Mouse (Mus musculus) lung, adult 18-20 months (tissue): ENCODE measurements around the gene Bmp7.

Source experiments
- DNase-seq, 2 experiments: peaks; one replicate each; pipeline ENCODE4 v3.0.0; 2022; ENCODE audit warnings: mixed read lengths in 2 of 2

Bmp7 gene

GRCm38 (mm10) chr2:172906146-172906545 is 34.0 kb downstream of the Bmp7 start:
- peak; percentile 13 to 18 for DNase-seq

- no peak for DNase-seq
Measured at GRCm38 (mm10) chr2:172905057-172905456, 35.1 kb downstream of the Bmp7 start.

GRCm38 (mm10) chr2:172904614-172905013 is 35.5 kb downstream of the Bmp7 start:
- no peak for DNase-seq

GRCm38 (mm10) chr2:172903523-172903922 is 36.6 kb downstream of the Bmp7 start:
- DNase-seq: no peak

- DNase-seq: no peak
Measured at GRCm38 (mm10) chr2:172900954-172901701, 39.0 kb downstream of the Bmp7 start.

GRCm38 (mm10) chr2:172889756-172890443 is 50.2 kb downstream of the Bmp7 start:
- DNase-seq: no peak

GRCm38 (mm10) chr2:172889222-172889621 is 50.9 kb downstream of the Bmp7 start:
- no peak for DNase-seq

GRCm38 (mm10) chr2:172888147-172888546 is 52.0 kb downstream of the Bmp7 start:
- no peak for DNase-seq

- no peak for DNase-seq
Measured at GRCm38 (mm10) chr2:172885861-172886260, 54.3 kb downstream of the Bmp7 start.

- no peak for DNase-seq
Measured at GRCm38 (mm10) chr2:172884584-172884983, 55.5 kb downstream of the Bmp7 start.

- DNase-seq: no peak
Measured at GRCm38 (mm10) chr2:172875201-172875600, 64.9 kb downstream of the Bmp7 start.

GRCm38 (mm10) chr2:172866356-172866755 is 73.8 kb downstream of the Bmp7 start:
- no peak for DNase-seq

GRCm38 (mm10) chr2:172865165-172865564 is 75.0 kb downstream of the Bmp7 start:
- no peak for DNase-seq

- no peak for DNase-seq
Measured at GRCm38 (mm10) chr2:172864566-172864965, 75.6 kb downstream of the Bmp7 start.

GRCm38 (mm10) chr2:172863469-172863856 is 76.7 kb downstream of the Bmp7 start:
- DNase-seq: no peak

GRCm38 (mm10) chr2:172862850-172863468 is 77.2 kb downstream of the Bmp7 start:
- DNase-seq: peak; percentile 73 to 87

GRCm38 (mm10) chr2:172862424-172862823 is 77.7 kb downstream of the Bmp7 start:
- peak; percentile 20 to 48 for DNase-seq

- DNase-seq: peak in 1 of 2 experiments; percentile 29
Measured at GRCm38 (mm10) chr2:172861590-172861989, 78.5 kb downstream of the Bmp7 start.

GRCm38 (mm10) chr2:172860593-172860992 is 79.5 kb downstream of the Bmp7 start:
- no peak for DNase-seq

- no peak for DNase-seq
Measured at GRCm38 (mm10) chr2:172860104-172860503, 80.0 kb downstream of the Bmp7 start.

- DNase-seq: no peak
Measured at GRCm38 (mm10) chr2:172857048-172857447, 83.1 kb downstream of the Bmp7 start.

GRCm38 (mm10) chr2:172856549-172856948 is 83.6 kb downstream of the Bmp7 start:
- DNase-seq: no peak

GRCm38 (mm10) chr2:172854136-172854535 is 86.0 kb downstream of the Bmp7 start:
- DNase-seq: no peak

- DNase-seq: no peak
Measured at GRCm38 (mm10) chr2:172851773-172852172, 88.3 kb downstream of the Bmp7 start.
